25 mouse cellular contexts compared by ENCODE assay signal in genomic region chr9:41721609-41722008, GRCm38 (mm10).
DNase-seq lines count a peak whose midpoint lies in the region; ATAC-seq and TF ChIP-seq lines count a peak whose summit lies in the region.
"Had no signal": no experiment of that assay in that cellular context is flagged by ENCODE, and none has a peak within 500 bp of the region (broad histone marks: within the 10 kb centered on the region; RNA-seq: fewer than 3 reads in every experiment).

No protein-coding gene starts in this region.

- H3K4me1 ChIP-seq in limb, embryonic 13.5 days: peaks cover 5% of the 10 kb centered on the region
- no peaks in the 10 kb centered on the region for H3K4me1 ChIP-seq in limb, embryonic 10.5 days
- no peaks in the 10 kb centered on the region for H3K4me1 ChIP-seq in limb, embryonic 14.5 days (ENCODE audit: control insufficient read depth, insufficient read depth, low read length)
- H3K4me1 ChIP-seq: forebrain, embryonic 15.5 days; liver, embryonic 15.5 days; megakaryocyte, embryonic 14.5 days had no signal

- no peak for DNase-seq in limb, embryonic 10.5 days (ENCODE audit: low spot score)
- peak; percentile 51 for DNase-seq in gastrocnemius, adult 18-20 months (ENCODE audit: low spot score)
- peak; percentile 31 for DNase-seq in limb, embryonic 14.5 days (ENCODE audit: low spot score)
- DNase-seq in cerebellum, adult 11-12 months: no peak
- DNase-seq in left cerebral cortex, postnatal 36 days (ENCODE audit: low spot score in 2 of 2): no peak
- DNase-seq in thymus, postnatal 4 days: no peak
- DNase-seq: adrenal gland, postnatal 10 days; cerebellum, adult 11 months; cerebellum, postnatal 25 days; kidney, adult 18-20 months; kidney, postnatal 10 days; layer of hippocampus, adult 9-11 months; lung, postnatal 10 days; right cerebral cortex, postnatal 25 days; thymus, postnatal 25 days had no signal

- H3K9ac ChIP-seq in limb, embryonic 13.5 days: no peak overlapping the region
- H3K9ac ChIP-seq in limb, embryonic 14.5 days (ENCODE audit: low read depth, low read length, severe bottlenecking): no peak overlapping the region
- H3K9ac ChIP-seq: forebrain, embryonic 15.5 days; liver, embryonic 15.5 days had no signal

- H3K4me3 ChIP-seq in limb, embryonic 13.5 days: no peak overlapping the region
- no peak overlapping the region for H3K4me3 ChIP-seq in limb, embryonic 10.5 days
- H3K4me3 ChIP-seq in C2C12 (ENCODE audit: insufficient read depth, poor library complexity, severe bottlenecking): no peak overlapping the region
- no peak overlapping the region for H3K4me3 ChIP-seq in limb, embryonic 14.5 days (replicated peaks; ENCODE audit: low read length)
- H3K4me3 ChIP-seq: erythroblast, embryonic 14.5 days; forebrain, embryonic 15.5 days; hindbrain, embryonic 10.5 days; left cerebral cortex, adult 2 months; liver, embryonic 15.5 days; megakaryocyte, embryonic 14.5 days had no signal

- H3K27ac ChIP-seq in limb, embryonic 13.5 days: no peak overlapping the region
- no peak overlapping the region for H3K27ac ChIP-seq in limb, embryonic 10.5 days
- no peak overlapping the region for H3K27ac ChIP-seq in limb, embryonic 14.5 days (replicated peaks; ENCODE audit: low read depth, low read length)
- H3K27ac ChIP-seq: forebrain, embryonic 15.5 days; hindbrain, embryonic 10.5 days; hindbrain, postnatal 0 days; left cerebral cortex, adult 2 months; liver, embryonic 15.5 days had no signal

- H3ac ChIP-seq in C2C12 (ENCODE audit: control insufficient read depth, insufficient read length, low read depth): no peak overlapping the region

- no peak for TF ChIP-seq CTCF in C2C12 (IDR thresholded peaks at IDR 0.05; ENCODE audit: control insufficient read depth, insufficient read depth, insufficient read length)

- no peaks in the 10 kb centered on the region for H3K9me3 ChIP-seq in limb, embryonic 13.5 days
- H3K9me3 ChIP-seq in limb, embryonic 10.5 days (replicated peaks): no peaks in the 10 kb centered on the region
- no peaks in the 10 kb centered on the region for H3K9me3 ChIP-seq in limb, embryonic 14.5 days (ENCODE audit: control insufficient read depth, low read length)
- H3K9me3 ChIP-seq: forebrain, embryonic 15.5 days; hindbrain, embryonic 10.5 days; liver, embryonic 15.5 days; megakaryocyte, embryonic 14.5 days had no signal

- intact Hi-C loops in left cerebral cortex, postnatal 36 days (cut with DNase I): no loop called here

- no peak overlapping the region for H3K4me2 ChIP-seq in limb, embryonic 13.5 days (replicated peaks)
- no peak overlapping the region for H3K4me2 ChIP-seq in limb, embryonic 14.5 days (replicated peaks; ENCODE audit: low read depth, low read length, severe bottlenecking)
- H3K4me2 ChIP-seq: forebrain, embryonic 15.5 days; liver, embryonic 15.5 days had no signal

- ATAC-seq in limb, embryonic 13.5 days (ENCODE audit: low FRiP score, low read depth): peak; percentile 40; the same call in 1 of the 2 replicates
- ATAC-seq in limb, embryonic 14.5 days (ENCODE audit: low FRiP score, low read depth): peak; percentile 87
- ATAC-seq: forebrain, embryonic 15.5 days; hindbrain, postnatal 0 days; midbrain, embryonic 16.5 days had no signal

- WGBS in limb, embryonic 13.5 days: 77% methylated on average over 4 of the region's 4 CpGs
- WGBS in limb, embryonic 10.5 days: 83% methylated on average over 4 of the region's 4 CpGs
- WGBS in limb, embryonic 14.5 days: 69% methylated on average over 4 of the region's 4 CpGs

- no peaks in the 10 kb centered on the region for H3K79me3 ChIP-seq in C2C12 (ENCODE audit: low read depth)

- no peak for TF ChIP-seq POLR2A in limb, embryonic 14.5 days (IDR thresholded peaks at IDR 0.05; ENCODE audit: borderline replicate concordance, extremely low read depth, insufficient read depth, insufficient read length)

- no peaks in the 10 kb centered on the region for H3K36me3 ChIP-seq in limb, embryonic 13.5 days
- no peaks in the 10 kb centered on the region for H3K36me3 ChIP-seq in limb, embryonic 10.5 days
- no peaks in the 10 kb centered on the region for H3K36me3 ChIP-seq in C2C12 (ENCODE audit: control insufficient read depth, insufficient read depth)
- H3K36me3 ChIP-seq in limb, embryonic 14.5 days (ENCODE audit: control insufficient read depth, insufficient read depth, low read length): no peaks in the 10 kb centered on the region
- H3K36me3 ChIP-seq: forebrain, embryonic 15.5 days; hindbrain, embryonic 10.5 days; liver, embryonic 15.5 days had no signal

- no peaks in the 10 kb centered on the region for H3K79me2 ChIP-seq in C2C12 (ENCODE audit: control insufficient read depth, insufficient read depth)

- H3K27me3 ChIP-seq in limb, embryonic 13.5 days: no peaks in the 10 kb centered on the region
- H3K27me3 ChIP-seq in limb, embryonic 10.5 days (ENCODE audit: low read depth, poor library complexity, severe bottlenecking): no peaks in the 10 kb centered on the region
- H3K27me3 ChIP-seq in C2C12 (ENCODE audit: control insufficient read depth, insufficient read depth, insufficient read length): no peaks in the 10 kb centered on the region
- H3K27me3 ChIP-seq in limb, embryonic 14.5 days (ENCODE audit: control insufficient read depth, insufficient read depth, low read length): no peaks in the 10 kb centered on the region
- H3K27me3 ChIP-seq: forebrain, embryonic 15.5 days; liver, embryonic 15.5 days; megakaryocyte, embryonic 14.5 days had no signal

TF ChIP-seq in C2C12, 6 proteins besides CTCF, POLR2A, EP300 and RAD21:
- TF ChIP-seq MYOG (IDR thresholded peaks at IDR 0.05; ENCODE audit: control insufficient read depth, extremely low read depth, insufficient read length) (no peak), CEBPB (IDR thresholded peaks at IDR 0.05; ENCODE audit: low read depth) (peak; percentile 12), MYOD1 (IDR thresholded peaks at IDR 0.05; ENCODE audit: control insufficient read depth, insufficient read length, low read depth) (peak; percentile 94)

Comparison
In these comparisons a context has a peak if more than half of its experiments do, and no peak if none do; other contexts are left out.
1. DNase-seq: peak in gastrocnemius, adult 18-20 months (single experiment) and limb, embryonic 14.5 days (single experiment); none in limb, embryonic 10.5 days (single experiment), cerebellum, adult 11-12 months (single experiment), left cerebral cortex, postnatal 36 days (0 of 2) and thymus, postnatal 4 days (single experiment).